Mouse (Mus musculus) spleen, adult 2 months (tissue): ENCODE measurements around the gene Tut1.

ENCODE experiments used
- CTCF ChIP-seq: fragments of 200-500 bp; IDR thresholded peaks from 2 replicates; pipeline ENCODE4 v1.5.1; 2011; ENCODE audit warnings: mild to moderate bottlenecking, inconsistent platforms; ENCODE audit not compliant: insufficient read depth, insufficient read length, insufficient replicate concordance; ENCODE audit errors: extremely low read depth
- POLR2A ChIP-seq: fragments of 200-500 bp; IDR thresholded peaks from 2 replicates; pipeline ENCODE4 v1.6.1; 2011; ENCODE audit warnings: low read depth, low read length, inconsistent platforms

GRCm38 (mm10) chr19:8989567-8990431 is 36.2 kb downstream of the Tut1 start:
- peak; percentile 5; the same call in 1 of the 2 replicates for TF ChIP-seq CTCF
- no peak for TF ChIP-seq POLR2A
